Mouse (Mus musculus): ENCODE measurements around the gene Adora3. TPM values are rescaled to one million over a fixed set of nuclear protein-coding genes. Genes with fewer than 3 reads are reported as not detected.

The Adora3 gene
- polyA plus RNA-seq, 1 experiment from 2014 or later = 0.15 TPM

DNA sequence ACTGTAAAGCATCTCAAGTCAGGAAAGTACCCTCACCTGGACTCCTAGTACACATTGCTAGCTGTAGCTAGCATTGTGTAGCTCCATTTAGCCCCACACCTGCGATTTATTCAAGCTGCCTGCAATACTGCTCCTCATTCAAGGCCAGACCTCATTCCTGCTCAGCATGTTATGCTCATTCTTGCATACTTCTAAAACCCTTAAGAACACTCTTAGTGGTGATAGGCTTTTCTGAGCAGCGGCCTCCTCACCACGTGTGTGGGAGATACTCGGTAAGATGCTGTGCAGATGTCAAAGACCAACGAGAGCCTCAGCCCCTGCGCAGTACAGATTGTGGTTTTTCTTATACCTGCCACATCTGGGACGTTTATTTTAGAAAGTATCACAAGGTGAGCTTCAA, 59.2 kb downstream of the Adora3 start:
- Histone ChIP-seq H3K36me3 (no peaks in the 10 kb centered on the region), H3K9ac (no peak overlapping the region), H3K27me3 (replicated peaks) (no peaks in the 10 kb centered on the region), H3K9me3 (no peaks in the 10 kb centered on the region), H3K4me2 (replicated peaks) (no peak overlapping the region), H3K4me1 (replicated peaks) (no peaks in the 10 kb centered on the region), H3K4me3 (replicated peaks) (no peak overlapping the region), H3K27ac (no peak overlapping the region)
- ATAC-seq = no peak
- WGBS = 82% methylated on average over 7 of the region's 7 CpGs

GRCm38 (mm10) chr3:105931095-105931494, 60.4 kb downstream of the Adora3 start:
- no peaks in the 10 kb centered on the region for H3K27me3 ChIP-seq (replicated peaks)
- H3K27ac ChIP-seq = no peak overlapping the region
- H3K9ac ChIP-seq = no peak overlapping the region
- H3K4me2 ChIP-seq (replicated peaks) = no peak overlapping the region
- no peaks in the 10 kb centered on the region for H3K4me1 ChIP-seq (replicated peaks)
- no peak overlapping the region for H3K4me3 ChIP-seq (replicated peaks)
- ATAC-seq = no peak
- H3K9me3 ChIP-seq = no peaks in the 10 kb centered on the region
- no peaks in the 10 kb centered on the region for H3K36me3 ChIP-seq
- WGBS = 76% methylated on average over 2 of the region's 2 CpGs

- Histone ChIP-seq H3K4me3 (replicated peaks) (no peak within 1 kb of the TSS), H3K4me2 (replicated peaks) (no peak within 1 kb of the TSS), H3K36me3 (no peaks in the 10 kb centered on the region), H3K27me3 (replicated peaks) (no peaks in the 10 kb centered on the region), H3K9ac (no peak within 1 kb of the TSS), H3K4me1 (replicated peaks) (no peaks in the 10 kb centered on the region), H3K27ac (no peak within 1 kb of the TSS), H3K9me3 (no peaks in the 10 kb centered on the region)
- WGBS = 85% methylated on average over 8 of the region's 8 CpGs
- ATAC-seq = no peak
Measured at GRCm38 (mm10) chr3:105932240-105933071, 61.8 kb downstream of the Adora3 start, which contains the start of gene I830077J02Rik. Gene I830077J02Rik (minus strand): TSS chr3:105932664.

GRCm38 (mm10) chr3:105933926-105934325, 63.3 kb downstream of the Adora3 start:
- 87% methylated on average over 6 of the region's 6 CpGs for WGBS
- no peaks in the 10 kb centered on the region for H3K4me1 ChIP-seq (replicated peaks)
- no peak overlapping the region for H3K27ac ChIP-seq
- H3K4me3 ChIP-seq (replicated peaks) = no peak overlapping the region
- H3K36me3 ChIP-seq = no peaks in the 10 kb centered on the region
- H3K9me3 ChIP-seq = no peaks in the 10 kb centered on the region
- H3K27me3 ChIP-seq (replicated peaks) = no peaks in the 10 kb centered on the region
- no peak for ATAC-seq
- no peak overlapping the region for H3K4me2 ChIP-seq (replicated peaks)
- H3K9ac ChIP-seq = no peak overlapping the region

- Histone ChIP-seq H3K4me2 (replicated peaks) (no peak overlapping the region), H3K4me1 (replicated peaks) (no peaks in the 10 kb centered on the region), H3K27ac (no peak overlapping the region), H3K9me3 (no peaks in the 10 kb centered on the region), H3K4me3 (replicated peaks) (no peak overlapping the region), H3K9ac (no peak overlapping the region), H3K27me3 (replicated peaks) (no peaks in the 10 kb centered on the region), H3K36me3 (no peaks in the 10 kb centered on the region; the same call in 1 of the 2 replicates)
- 86% methylated on average over 5 of the region's 5 CpGs for WGBS
- no peak for ATAC-seq
Measured at GRCm38 (mm10) chr3:105935033-105935432, 64.4 kb downstream of the Adora3 start.

GRCm38 (mm10) chr3:105936111-105936510, 65.5 kb downstream of the Adora3 start:
- Histone ChIP-seq H3K36me3 (peaks cover 4% of the 10 kb centered on the region), H3K9me3 (no peaks in the 10 kb centered on the region), H3K4me2 (replicated peaks) (no peak overlapping the region), H3K27ac (no peak overlapping the region), H3K27me3 (replicated peaks) (no peaks in the 10 kb centered on the region), H3K4me1 (replicated peaks) (no peaks in the 10 kb centered on the region), H3K9ac (no peak overlapping the region), H3K4me3 (replicated peaks) (no peak overlapping the region)
- WGBS = 83% methylated on average over 4 of the region's 4 CpGs
- ATAC-seq = no peak

DNA sequence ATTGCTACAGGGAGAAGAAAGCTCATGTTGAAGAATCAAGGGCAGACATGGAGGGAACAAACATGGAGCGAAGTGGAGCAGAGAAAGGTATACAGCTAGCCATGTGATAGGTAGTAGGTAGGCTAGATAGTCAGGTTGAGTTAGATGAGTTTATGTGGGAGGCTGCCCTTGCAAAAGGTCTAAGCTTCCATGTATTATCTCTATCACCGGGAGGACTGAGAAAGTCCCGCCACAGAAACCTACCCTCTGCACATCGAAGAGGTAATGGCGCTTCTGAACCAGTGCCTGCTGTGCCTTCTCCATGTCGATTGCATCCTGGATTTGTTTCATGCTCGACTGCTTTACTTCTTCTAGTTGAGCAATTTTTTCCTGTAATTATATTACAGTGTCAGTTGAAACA, 80.7 kb downstream of the Adora3 start:
- no peaks in the 10 kb centered on the region for H3K9me3 ChIP-seq
- H3K4me1 ChIP-seq (replicated peaks) = no peaks in the 10 kb centered on the region
- no peak overlapping the region for H3K4me2 ChIP-seq (replicated peaks)
- no peak overlapping the region for H3K9ac ChIP-seq
- H3K27me3 ChIP-seq (replicated peaks) = no peaks in the 10 kb centered on the region
- H3K36me3 ChIP-seq = peaks cover 27% of the 10 kb centered on the region
- WGBS = 93% methylated on average over 7 of the region's 7 CpGs
- no peak for ATAC-seq
- no peak overlapping the region for H3K27ac ChIP-seq
- H3K4me3 ChIP-seq (replicated peaks) = no peak overlapping the region

DNA sequence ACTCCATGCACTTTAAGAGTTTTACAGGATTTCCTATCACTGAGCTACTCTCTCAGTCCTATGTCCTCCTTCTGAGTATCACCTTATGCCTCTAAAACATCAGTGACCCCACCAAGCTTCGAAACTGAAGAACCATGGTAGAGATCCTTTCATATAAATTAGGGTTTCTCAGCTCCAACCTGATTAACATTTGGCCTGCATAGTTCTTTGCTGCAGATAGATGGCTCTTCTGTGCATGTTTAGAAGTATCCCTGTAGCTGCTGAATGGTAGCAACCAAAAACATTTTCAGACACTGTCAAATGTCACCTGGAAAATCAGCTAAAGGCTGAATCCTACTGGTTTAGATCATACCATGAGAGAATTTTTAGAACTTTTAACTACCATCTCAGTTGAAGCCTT, 86.6 kb downstream of the Adora3 start:
- Histone ChIP-seq H3K9me3 (no peaks in the 10 kb centered on the region), H3K4me2 (replicated peaks) (peak overlapping the region; percentile 61; the same call in 1 of the 2 replicates), H3K9ac (no peak overlapping the region), H3K27ac (no peak overlapping the region), H3K36me3 (peaks cover 16% of the 10 kb centered on the region), H3K4me1 (replicated peaks) (peaks cover 12% of the 10 kb centered on the region; the same call in 1 of the 2 replicates), H3K27me3 (replicated peaks) (no peaks in the 10 kb centered on the region), H3K4me3 (replicated peaks) (no peak overlapping the region)
- 96% methylated on average over 1 of the region's 1 CpGs for WGBS
- no peak for ATAC-seq

GRCm38 (mm10) chr3:105958204-105958603, 87.5 kb downstream of the Adora3 start:
- H3K4me3 ChIP-seq (replicated peaks) = peak overlapping the region; percentile 93
- no peaks in the 10 kb centered on the region for H3K27me3 ChIP-seq (replicated peaks)
- 42% methylated on average over 5 of the region's 5 CpGs for WGBS
- peaks cover 12% of the 10 kb centered on the region; the same call in 1 of the 2 replicates for H3K4me1 ChIP-seq (replicated peaks)
- no peaks in the 10 kb centered on the region for H3K9me3 ChIP-seq
- H3K9ac ChIP-seq = peak overlapping the region; percentile 95
- no peak for ATAC-seq
- H3K27ac ChIP-seq = no peak overlapping the region
- H3K36me3 ChIP-seq = peaks cover 19% of the 10 kb centered on the region
- H3K4me2 ChIP-seq (replicated peaks) = peak overlapping the region; percentile 61

Other genes with a start within 250 kb of the Adora3 start
- gene Ddx20, start 183.3 kb upstream of the Adora3 start, polyA plus RNA-seq (2015; fragmentation: Nextera tagmentation; extraction: Ambion mirVana) = 37.9 and 39.2 TPM in 2 replicates
- gene Inka2, start 166.3 kb upstream of the Adora3 start, polyA plus RNA-seq (2015; fragmentation: Nextera tagmentation; extraction: Ambion mirVana) = 1.7 and 2.2 TPM in 2 replicates
- 116 and 133 TPM in 2 replicates for gene Rap1a, start 69.5 kb upstream of the Adora3 start, polyA plus RNA-seq (2015; fragmentation: Nextera tagmentation; extraction: Ambion mirVana)
- gene Tmigd3, start within 50 bp of the Adora3 start, polyA plus RNA-seq (2015; fragmentation: Nextera tagmentation; extraction: Ambion mirVana) = 0.24 and 0.52 TPM in 2 replicates
- 1.5 and 1.7 TPM in 2 replicates for gene I830077J02Rik, start 61.8 kb downstream of the Adora3 start, polyA plus RNA-seq (2015; fragmentation: Nextera tagmentation; extraction: Ambion mirVana)
- gene Wdr77, start 88.5 kb downstream of the Adora3 start, polyA plus RNA-seq (2015; fragmentation: Nextera tagmentation; extraction: Ambion mirVana) = 133 and 137 TPM in 2 replicates
- 600 and 651 TPM in 2 replicates for gene Atp5f1, start 89.2 kb downstream of the Adora3 start, polyA plus RNA-seq (2015; fragmentation: Nextera tagmentation; extraction: Ambion mirVana)
- 0.67 and 0.97 TPM in 2 replicates for gene Ovgp1, start 102.9 kb downstream of the Adora3 start, polyA plus RNA-seq (2015; fragmentation: Nextera tagmentation; extraction: Ambion mirVana)
- not detected in 2 replicates for gene Pifo, start 143.8 kb downstream of the Adora3 start, polyA plus RNA-seq (2015; fragmentation: Nextera tagmentation; extraction: Ambion mirVana)
- 0.25 TPM in 1 of 2 replicates, not detected in the other for gene Chil5, start 162.0 kb downstream of the Adora3 start, polyA plus RNA-seq (2015; fragmentation: Nextera tagmentation; extraction: Ambion mirVana)
- gene Chia1, start 242.4 kb downstream of the Adora3 start, polyA plus RNA-seq (2015; fragmentation: Nextera tagmentation; extraction: Ambion mirVana) = not detected in 2 replicates

Data from intestine, embryonic 15.5 days (tissue).